Mouse (Mus musculus): ENCODE measurements around the gene Hdac6. TPM values are rescaled to one million over a fixed set of nuclear protein-coding genes. Genes with fewer than 3 reads are reported as not detected.

The Hdac6 gene
- total RNA-seq (2021), result 10 to 100 TPM; 41.6 to 43.5 TPM
- long read RNA-seq, full-length matches to known transcripts, result 22 of 36 reads
- long read RNA-seq, partial matches to known transcripts, result 8 of 36 reads
- long read RNA-seq, other reads (novel, unspliced or antisense), result 6 of 36 reads

DNA sequence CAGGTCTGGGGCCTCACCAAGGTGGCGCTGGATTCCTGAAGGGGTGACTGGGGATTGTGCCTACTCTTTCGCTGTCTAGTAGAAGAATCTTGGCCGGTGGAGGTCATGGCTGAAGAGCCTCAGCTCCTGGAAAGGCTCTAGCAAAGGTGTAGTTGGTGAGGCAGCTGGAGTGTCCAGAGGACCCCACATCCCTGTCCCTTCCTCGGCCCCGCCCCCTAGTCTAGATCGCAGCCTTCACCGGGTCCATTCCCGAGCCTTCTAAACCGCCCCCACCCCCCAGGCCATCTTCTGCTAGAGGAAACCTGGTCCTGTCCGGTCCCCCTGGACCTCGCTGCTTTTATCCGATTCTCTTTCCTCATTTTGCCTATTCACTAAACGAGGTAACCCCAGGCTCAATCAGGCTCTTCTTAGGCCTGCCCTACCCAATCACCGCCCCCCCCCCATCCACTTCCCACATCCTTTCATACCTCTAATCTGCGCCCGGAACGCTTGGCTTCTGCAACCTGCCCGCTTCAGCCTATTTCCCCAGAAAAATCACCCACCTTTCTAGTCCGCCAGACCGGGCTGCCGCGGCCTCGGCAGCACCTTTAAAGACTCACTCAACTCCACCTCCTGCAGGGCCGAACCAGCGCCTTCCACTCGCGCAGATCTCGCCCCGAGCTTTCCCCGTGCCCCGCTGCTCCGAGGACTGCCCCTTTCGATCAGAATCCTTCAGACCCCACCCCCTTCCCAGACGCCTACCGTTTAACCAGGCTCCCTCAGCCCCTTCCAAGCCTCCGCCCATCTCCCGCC lies at the start of gene Hdac6:
Gene Hdac6, minus strand, starts transcription at position 782 of the 792 bp plus-strand sequence.
- DNase-seq (ENCODE audit: low spot score in 2 of 2), result no peak

DNA sequence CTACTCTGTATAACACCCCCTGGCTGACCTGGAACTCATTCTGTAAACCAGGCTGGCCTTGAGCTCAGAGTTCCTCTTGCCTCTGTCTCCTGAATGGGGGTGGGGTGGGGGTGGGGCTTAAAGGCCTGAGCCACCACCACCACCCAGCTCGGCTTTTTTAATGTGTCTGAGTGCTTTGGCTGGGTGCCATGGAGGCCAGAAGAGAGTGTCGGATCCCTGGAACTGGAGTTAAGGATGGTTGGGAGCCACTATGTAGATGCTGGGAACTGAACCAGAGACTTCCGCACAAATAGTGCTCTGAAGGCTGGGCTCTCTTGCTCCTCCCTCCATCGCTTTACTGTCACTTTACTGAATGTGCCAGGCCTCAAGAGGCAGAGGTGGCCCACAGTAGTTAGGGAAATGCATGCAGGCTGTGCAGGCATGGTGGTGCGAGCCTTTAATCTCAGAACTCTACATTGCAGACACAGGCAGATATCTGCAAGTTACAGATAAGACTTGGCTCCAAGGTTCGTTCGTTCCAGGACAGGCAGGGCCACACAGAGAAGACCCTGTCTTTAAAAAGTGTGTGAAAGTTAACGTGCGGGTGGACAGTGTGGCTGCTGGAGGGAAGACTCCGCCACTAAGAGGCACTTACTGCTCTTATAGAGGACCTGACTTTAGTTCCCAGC lies 45.5 kb upstream of the Hdac6 start:
- no peak for DNase-seq (ENCODE audit: low spot score in 2 of 2)

GRCm38 (mm10) chrX:7992379-7993067 lies 44.8 kb upstream of the Hdac6 start:
- no peak for DNase-seq (ENCODE audit: low spot score in 2 of 2)

DNA sequence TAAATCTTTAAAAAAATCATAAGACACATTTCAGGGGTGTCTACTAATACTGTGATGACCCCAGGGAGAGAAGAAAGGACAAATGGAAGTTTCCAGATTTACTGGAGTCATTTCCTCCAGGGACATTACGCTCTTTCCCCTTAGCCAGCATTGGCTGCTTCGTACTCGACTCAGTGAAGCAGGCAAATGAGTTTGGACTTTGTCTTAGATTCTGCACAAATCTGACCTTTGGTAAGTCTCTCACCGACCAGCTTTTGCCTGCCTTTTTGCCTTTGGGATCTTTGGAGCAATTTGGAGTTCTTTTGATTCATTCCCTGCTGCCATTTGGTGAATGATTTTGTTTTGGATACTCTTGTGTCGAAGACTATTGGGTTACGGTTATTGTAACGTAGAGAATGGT lies 33.7 kb upstream of the Hdac6 start:
- DNase-seq (ENCODE audit: low spot score in 2 of 2), result no peak

- DNase-seq (ENCODE audit: low spot score in 2 of 2), result no peak
These were observed 30.2 kb upstream of the Hdac6 start, which contains the start of gene Gata1 for GRCm38 (mm10) chrX:7977892-7978291. Gene Gata1, minus strand, starts transcription at chrX:7978071.

DNA sequence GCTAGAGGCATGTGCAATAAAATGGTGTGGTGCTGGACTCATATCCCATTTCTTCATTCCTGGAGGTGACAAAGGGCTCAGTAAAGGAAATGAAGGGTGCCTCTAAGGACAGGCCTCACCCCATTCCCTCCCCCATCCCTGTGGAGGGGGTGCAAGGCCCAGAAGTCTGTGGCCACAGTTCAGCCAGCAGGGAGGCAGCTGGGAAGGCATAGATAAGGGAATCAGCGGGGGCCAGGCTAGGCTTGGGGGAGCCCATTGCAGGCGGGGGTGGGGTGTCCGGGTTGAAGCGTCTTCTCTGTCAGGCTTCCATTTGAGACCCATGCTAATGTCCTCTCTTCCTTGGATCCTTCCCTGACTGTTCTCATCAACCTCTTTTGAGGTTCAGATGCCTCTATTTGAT lies 23.6 kb upstream of the Hdac6 start:
- no peak for DNase-seq (ENCODE audit: low spot score in 2 of 2)

DNA sequence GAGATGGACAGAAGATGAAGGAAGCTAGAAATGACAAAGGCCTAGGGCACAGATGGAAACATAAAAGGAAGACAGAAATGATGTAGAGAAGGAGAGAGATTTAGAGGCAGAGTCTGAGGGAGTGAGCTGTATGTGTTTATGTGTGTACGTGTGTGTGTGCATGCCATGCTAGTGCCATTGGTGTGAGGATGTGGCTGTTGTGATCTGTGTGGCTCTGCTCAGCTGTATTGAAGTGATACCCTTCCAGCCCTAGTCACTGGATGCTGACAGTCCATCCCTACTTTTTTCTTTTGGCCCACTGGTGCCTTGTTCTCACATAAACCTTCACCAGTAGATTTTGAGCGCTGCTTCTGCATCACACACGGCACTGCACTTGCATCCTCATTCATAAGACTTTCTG lies 21.2 kb upstream of the Hdac6 start:
- DNase-seq (ENCODE audit: low spot score in 2 of 2), result no peak

GRCm38 (mm10) chrX:7968226-7968625 lies 20.5 kb upstream of the Hdac6 start:
- DNase-seq (ENCODE audit: low spot score in 2 of 2), result no peak

- no peak for DNase-seq (ENCODE audit: low spot score in 2 of 2)
These were observed 20.0 kb upstream of the Hdac6 start for GRCm38 (mm10) chrX:7967596-7968201.

GRCm38 (mm10) chrX:7966161-7966560 lies 18.5 kb upstream of the Hdac6 start:
- no peak for DNase-seq (ENCODE audit: low spot score in 2 of 2)

GRCm38 (mm10) chrX:7963829-7964626 lies 16.3 kb upstream of the Hdac6 start:
- DNase-seq (ENCODE audit: low spot score in 2 of 2), result no peak

DNA sequence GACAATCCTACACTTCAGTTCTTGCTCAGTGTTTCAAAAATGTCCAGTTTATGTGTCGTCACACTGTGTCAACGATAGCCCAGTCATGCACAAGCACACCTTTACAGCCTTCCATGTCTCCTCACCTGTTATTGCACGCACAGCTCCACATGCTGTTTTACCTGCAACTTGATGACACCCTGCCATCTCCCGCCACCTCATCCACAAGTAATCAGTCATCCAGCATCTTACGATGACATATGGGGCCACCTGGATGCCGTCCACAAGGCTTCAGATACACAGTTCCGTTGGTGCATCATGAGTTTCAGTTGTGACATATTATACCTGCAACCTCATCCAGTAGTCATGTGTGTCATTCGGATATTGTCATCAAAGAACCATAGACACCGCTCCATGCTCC lies 11.2 kb upstream of the Hdac6 start:
- no peak for DNase-seq (ENCODE audit: low spot score in 2 of 2)

GRCm38 (mm10) chrX:7950091-7950490 lies 2.4 kb upstream of the Hdac6 start:
- no peak for DNase-seq (ENCODE audit: low spot score in 2 of 2)

DNA sequence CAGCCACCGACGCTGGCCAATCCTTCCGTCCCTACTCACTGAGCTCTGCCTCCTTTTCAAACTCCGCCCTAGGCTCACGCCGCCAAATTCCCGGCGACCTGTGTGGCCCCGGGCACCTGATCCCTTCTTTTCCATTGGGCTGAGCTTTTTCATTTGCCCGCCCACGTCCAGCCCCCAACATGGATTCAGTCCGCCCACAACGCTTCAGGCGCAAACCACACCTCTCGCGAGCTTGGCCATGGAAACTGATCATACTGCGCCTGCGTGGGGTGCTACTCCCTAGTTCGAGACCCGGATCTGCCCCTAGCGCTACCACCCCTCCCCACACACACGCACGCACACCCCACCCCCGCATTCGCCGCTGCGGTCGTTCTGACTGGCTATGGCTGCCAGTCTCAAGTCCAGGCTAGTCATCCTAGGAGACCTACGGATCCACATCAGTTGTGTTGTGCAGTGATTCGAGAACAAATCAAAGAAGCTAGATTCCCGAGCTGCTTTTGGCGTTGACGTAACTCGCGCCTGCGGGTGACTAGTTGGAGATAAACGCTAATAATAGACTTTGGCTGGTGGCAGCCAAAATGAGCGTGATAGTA lies 307 bp upstream of the Hdac6 start:
- peak; percentile 93 to 95 for DNase-seq (ENCODE audit: low spot score in 2 of 2)

DNA sequence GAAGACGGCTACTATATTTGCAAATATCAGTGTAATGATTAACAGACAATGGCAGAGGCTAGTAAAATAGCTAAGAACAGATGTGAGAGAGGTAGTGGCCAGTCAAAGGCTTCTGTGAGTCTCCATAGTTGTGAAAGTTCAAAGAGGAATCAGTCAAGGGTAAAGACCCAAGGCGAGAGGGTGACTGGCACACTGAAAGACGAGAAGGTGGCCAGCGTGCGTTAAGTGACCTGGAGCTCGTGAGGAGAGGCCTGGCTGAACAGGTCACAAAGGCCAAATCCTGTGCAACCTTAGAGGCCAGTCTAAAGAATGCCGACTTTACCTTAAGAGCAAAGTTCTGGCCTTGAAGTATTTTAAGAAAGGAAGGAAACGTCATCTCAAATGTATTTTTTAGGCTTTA lies 2.1 kb downstream of the Hdac6 start:
- DNase-seq (ENCODE audit: low spot score in 2 of 2), result no peak

DNA sequence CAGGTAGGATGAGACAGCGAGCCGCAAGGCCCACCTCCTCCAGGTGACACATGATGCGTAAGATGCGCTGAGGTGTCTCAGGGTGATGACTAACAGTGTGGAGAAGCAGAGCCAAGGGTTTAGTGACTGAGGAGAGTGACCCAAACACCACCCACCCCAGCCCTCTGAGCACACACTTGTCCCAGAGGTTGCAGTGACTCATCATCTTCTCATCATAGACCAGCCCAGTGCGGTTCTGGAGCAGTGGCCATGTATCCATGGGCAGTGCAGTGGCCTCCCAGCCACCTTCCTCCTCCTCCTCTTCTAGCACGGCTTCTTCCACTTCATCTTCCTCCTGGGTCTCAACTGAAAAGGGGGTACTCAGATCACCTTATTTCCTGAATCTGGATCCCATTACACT lies 10.0 kb downstream of the Hdac6 start:
- DNase-seq (ENCODE audit: low spot score in 2 of 2), result no peak

DNA sequence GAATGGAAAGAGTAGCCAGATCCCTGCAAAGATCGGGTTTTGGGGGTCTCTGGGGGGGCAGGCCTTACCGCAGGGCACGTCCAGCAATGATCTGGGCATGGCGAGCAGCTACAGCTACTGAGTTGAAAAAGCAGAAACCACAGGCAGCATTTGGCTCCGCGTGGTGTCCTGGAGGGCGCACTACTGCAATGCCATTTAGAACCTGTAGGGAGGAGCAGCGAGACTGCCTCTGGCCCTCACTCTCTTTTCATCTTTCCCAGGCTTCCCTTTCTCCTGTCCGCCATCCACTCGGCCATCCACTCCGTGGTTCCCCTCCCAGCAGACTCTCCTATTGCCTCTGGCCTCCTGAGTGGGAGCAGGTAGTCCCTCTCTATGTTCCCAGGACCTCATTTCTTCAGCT lies 10.8 kb downstream of the Hdac6 start:
- DNase-seq (ENCODE audit: low spot score in 2 of 2), result no peak

DNA sequence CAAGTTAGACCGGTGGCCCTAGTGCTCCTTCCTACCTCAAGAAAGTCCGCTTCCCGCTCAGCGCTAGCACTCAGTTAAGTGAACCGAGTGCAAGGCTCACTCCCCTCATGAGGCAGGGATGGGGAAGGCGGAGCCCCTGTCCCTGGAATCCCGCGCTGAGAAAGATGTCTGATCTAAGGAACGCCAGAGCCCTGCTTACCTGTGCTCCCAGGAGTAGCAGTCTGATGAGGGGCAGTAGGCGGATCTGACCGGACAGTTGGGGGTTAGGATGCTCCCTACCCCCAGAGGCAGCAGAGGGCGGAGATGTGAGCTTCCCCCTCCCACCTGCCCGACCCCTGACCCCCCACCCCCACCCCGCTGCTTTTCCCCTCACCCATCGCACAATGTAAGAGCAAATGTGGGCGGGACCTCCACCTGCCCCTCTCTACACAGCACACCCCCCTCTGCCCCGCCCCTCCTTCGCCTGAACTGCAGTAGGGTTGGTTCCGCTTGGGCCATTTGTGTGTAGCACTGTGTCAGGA lies 19.4 kb downstream of the Hdac6 start, which contains the start of gene Eras:
Gene Eras, minus strand, starts transcription at position 338 of the 521 bp plus-strand sequence.
- DNase-seq (ENCODE audit: low spot score in 2 of 2), result no peak

GRCm38 (mm10) chrX:7927116-7927515 lies 20.6 kb downstream of the Hdac6 start:
- no peak for DNase-seq (ENCODE audit: low spot score in 2 of 2)

GRCm38 (mm10) chrX:7926266-7926665 lies 21.4 kb downstream of the Hdac6 start:
- DNase-seq (ENCODE audit: low spot score in 2 of 2), result no peak

Measured in layer of hippocampus, adult 18-20 months (tissue).